Mouse (Mus musculus) G1E-ER4 (cell line): ENCODE data around the gene Nav3. TPM values are rescaled to one million over a fixed set of nuclear protein-coding genes. Genes with fewer than 3 reads are reported as not detected.

Experiments
- GATA1 ChIP-seq: IDR thresholded peaks from one replicate; pipeline ENCODE4 v1.8.0; 2012; ENCODE audit warnings: low read length, inconsistent platforms
- polyA plus RNA-seq: library from polyadenylated mRNA; stranded (reverse); fragments of >175 nt; gene quantifications from 2 replicates; pipeline ENCODE4 v1.2.3, GENCODE M21; 2012

The Nav3 gene
- polyA plus RNA-seq, 1 experiment = not detected

GRCm38 (mm10) chr10:110160894-110161293 lies 295.1 kb downstream of the Nav3 start:
- no peak for TF ChIP-seq GATA1

- TF ChIP-seq GATA1 = no peak
Measured at GRCm38 (mm10) chr10:110159548-110159947, 296.5 kb downstream of the Nav3 start.

- no peak for TF ChIP-seq GATA1
Measured at GRCm38 (mm10) chr10:110158122-110158521, 297.9 kb downstream of the Nav3 start.

- no peak for TF ChIP-seq GATA1
Measured at GRCm38 (mm10) chr10:110156412-110156811, 299.6 kb downstream of the Nav3 start.

GRCm38 (mm10) chr10:110155494-110155893 lies 300.5 kb downstream of the Nav3 start:
- no peak for TF ChIP-seq GATA1

- no peak for TF ChIP-seq GATA1
Measured at GRCm38 (mm10) chr10:110154873-110155237, 301.1 kb downstream of the Nav3 start.

- TF ChIP-seq GATA1 = no peak
Measured at GRCm38 (mm10) chr10:110154001-110154872, 301.8 kb downstream of the Nav3 start.

GRCm38 (mm10) chr10:110120572-110120971 lies 335.4 kb downstream of the Nav3 start:
- no peak for TF ChIP-seq GATA1

GRCm38 (mm10) chr10:110117341-110117740 lies 338.7 kb downstream of the Nav3 start:
- TF ChIP-seq GATA1 = no peak

GRCm38 (mm10) chr10:110112669-110113458 lies 343.1 kb downstream of the Nav3 start:
- TF ChIP-seq GATA1 = no peak

- no peak for TF ChIP-seq GATA1
Measured at GRCm38 (mm10) chr10:110103255-110103654, 352.7 kb downstream of the Nav3 start.

GRCm38 (mm10) chr10:110102231-110102630 lies 353.8 kb downstream of the Nav3 start:
- TF ChIP-seq GATA1 = no peak

GRCm38 (mm10) chr10:110094433-110094832 lies 361.6 kb downstream of the Nav3 start:
- TF ChIP-seq GATA1 = no peak

GRCm38 (mm10) chr10:110088444-110089061 lies 367.5 kb downstream of the Nav3 start:
- TF ChIP-seq GATA1 = no peak

GRCm38 (mm10) chr10:110085903-110086302 lies 370.1 kb downstream of the Nav3 start:
- TF ChIP-seq GATA1 = no peak

GRCm38 (mm10) chr10:110085156-110085555 lies 370.8 kb downstream of the Nav3 start:
- TF ChIP-seq GATA1 = no peak

GRCm38 (mm10) chr10:110076575-110076974 lies 379.4 kb downstream of the Nav3 start:
- no peak for TF ChIP-seq GATA1
